Mouse (Mus musculus) liver, embryonic 12.5 days (tissue): Measurements from ENCODE around the gene Hoxa3. TPM values are rescaled to one million over a fixed set of nuclear protein-coding genes. Genes with fewer than 3 reads are reported as not detected.
A peak's percentile ranks its signal among the peaks of the same experiment; 100 is the strongest.

Experiments
- ATAC-seq: fragments of 200-750 bp; cut with Nextera tagmentation; 2 replicates; pipeline ENCODE4 v1.8.0; 2017; ENCODE audit warnings: moderate number of reproducible peaks, mild to moderate bottlenecking, moderate library complexity
- H3K27ac ChIP-seq: fragments of 300-500 bp; sonication (generic); 2 replicates; pipeline ENCODE4 v1.5.1; 2016; ENCODE audit warnings: mild to moderate bottlenecking
- H3K27me3 ChIP-seq: fragments of 300-500 bp; sonication (generic); replicated peaks from 2 replicates; pipeline ENCODE4 v1.6.1; 2016; ENCODE audit warnings: mild to moderate bottlenecking, moderate library complexity
- H3K36me3 ChIP-seq: fragments of 300-500 bp; sonication (generic); 2 replicates; pipeline ENCODE4 v1.6.1; 2016; ENCODE audit warnings: mild to moderate bottlenecking, moderate library complexity
- H3K4me1 ChIP-seq: fragments of 300-500 bp; sonication (generic); 2 replicates; pipeline ENCODE4 v1.6.1; 2016
- H3K4me2 ChIP-seq: fragments of 300-500 bp; sonication (generic); 2 replicates; pipeline ENCODE4 v1.6.1; 2016; ENCODE audit warnings: mild to moderate bottlenecking, moderate library complexity
- H3K4me3 ChIP-seq: fragments of 300-500 bp; sonication (generic); 2 replicates; pipeline ENCODE4 v1.5.1; 2016; ENCODE audit warnings: mild to moderate bottlenecking, moderate library complexity
- H3K9ac ChIP-seq: fragments of 300-500 bp; sonication (generic); 2 replicates; pipeline ENCODE4 v1.6.1; 2016; ENCODE audit warnings: mild to moderate bottlenecking, moderate library complexity
- H3K9me3 ChIP-seq: fragments of 300-500 bp; sonication (generic); replicated peaks from 2 replicates; pipeline ENCODE4 v1.6.1; 2016; ENCODE audit warnings: mild to moderate bottlenecking, moderate library complexity
- WGBS: fragments of 180-500 bp; shearing (Covaris S2); methylation state at CpG from one replicate; pipeline ENCODE4 v1.1.7; 2016; ENCODE audit not compliant: insufficient replicate concordance; 5-methylcytosine and 5-hydroxymethylcytosine counted together
- polyA plus RNA-seq: library from polyadenylated mRNA; unstranded; fragments of >200 nt; fragmentation: Nextera tagmentation; extraction: Ambion mirVana; gene quantifications from 2 replicates; pipeline ENCODE4 v1.2.1, GENCODE M21; 2016

Gene Hoxa3
- polyA plus RNA-seq, 1 experiment from 2014 or later: 0.97 TPM

- no peaks in the 10 kb centered on the region for H3K36me3 ChIP-seq
- H3K27ac ChIP-seq: no peak overlapping the region
- 20% methylated on average over 32 of the region's 32 CpGs for WGBS
- H3K4me2 ChIP-seq: no peak overlapping the region
- H3K4me1 ChIP-seq: peaks cover 17% of the 10 kb centered on the region
- ATAC-seq: no peak
- H3K9me3 ChIP-seq: no peaks in the 10 kb centered on the region
- H3K9ac ChIP-seq: no peak overlapping the region
- H3K27me3 ChIP-seq: peaks cover 100% of the 10 kb centered on the region
- no peak overlapping the region for H3K4me3 ChIP-seq
These were observed 7.1 kb upstream of the Hoxa3 start for GRCm38 (mm10) chr6:52220003-52220864.

GRCm38 (mm10) chr6:52219234-52219942, 6.3 kb upstream of the Hoxa3 start:
- Histone ChIP-seq H3K4me3 (no peak overlapping the region), H3K9me3 (no peaks in the 10 kb centered on the region), H3K27me3 (peaks cover 100% of the 10 kb centered on the region), H3K4me1 (peaks cover 17% of the 10 kb centered on the region), H3K36me3 (no peaks in the 10 kb centered on the region), H3K9ac (no peak overlapping the region), H3K4me2 (no peak overlapping the region), H3K27ac (no peak overlapping the region)
- 30% methylated on average over 9 of the region's 9 CpGs for WGBS
- no peak for ATAC-seq

DNA sequence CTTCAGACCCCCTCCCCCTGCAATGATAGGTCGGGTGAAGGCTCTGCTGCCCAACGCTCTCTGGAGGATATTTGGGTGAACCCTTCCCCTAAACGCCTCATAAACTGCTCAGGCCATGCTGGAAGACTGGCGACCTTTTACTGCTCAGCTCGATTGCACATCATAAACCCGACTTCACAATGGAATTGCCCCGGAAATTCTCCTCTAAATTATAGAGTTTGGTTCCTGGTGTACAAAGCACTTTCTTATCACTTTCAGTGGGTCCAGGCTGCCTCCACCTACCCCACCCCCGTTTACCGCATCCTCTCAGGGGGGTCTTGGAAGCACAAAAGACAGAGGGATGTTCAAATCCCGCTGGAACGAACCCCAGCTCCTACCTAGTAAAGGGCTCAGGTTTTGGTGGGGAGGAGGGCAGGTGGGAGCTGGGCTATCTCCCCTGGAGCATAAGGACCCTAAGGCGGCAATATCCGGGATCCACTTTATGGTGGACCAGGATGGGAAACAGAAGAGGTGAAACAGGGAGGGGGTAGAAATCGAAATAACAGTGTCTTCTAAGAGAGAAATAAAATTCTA, 5.6 kb upstream of the Hoxa3 start:
- 9% methylated on average over 14 of the region's 14 CpGs for WGBS
- Histone ChIP-seq H3K4me3 (no peak overlapping the region), H3K27ac (no peak overlapping the region), H3K9me3 (no peaks in the 10 kb centered on the region), H3K9ac (no peak overlapping the region), H3K4me2 (no peak overlapping the region), H3K4me1 (peaks cover 17% of the 10 kb centered on the region), H3K36me3 (no peaks in the 10 kb centered on the region), H3K27me3 (peaks cover 100% of the 10 kb centered on the region)
- no peak for ATAC-seq

DNA sequence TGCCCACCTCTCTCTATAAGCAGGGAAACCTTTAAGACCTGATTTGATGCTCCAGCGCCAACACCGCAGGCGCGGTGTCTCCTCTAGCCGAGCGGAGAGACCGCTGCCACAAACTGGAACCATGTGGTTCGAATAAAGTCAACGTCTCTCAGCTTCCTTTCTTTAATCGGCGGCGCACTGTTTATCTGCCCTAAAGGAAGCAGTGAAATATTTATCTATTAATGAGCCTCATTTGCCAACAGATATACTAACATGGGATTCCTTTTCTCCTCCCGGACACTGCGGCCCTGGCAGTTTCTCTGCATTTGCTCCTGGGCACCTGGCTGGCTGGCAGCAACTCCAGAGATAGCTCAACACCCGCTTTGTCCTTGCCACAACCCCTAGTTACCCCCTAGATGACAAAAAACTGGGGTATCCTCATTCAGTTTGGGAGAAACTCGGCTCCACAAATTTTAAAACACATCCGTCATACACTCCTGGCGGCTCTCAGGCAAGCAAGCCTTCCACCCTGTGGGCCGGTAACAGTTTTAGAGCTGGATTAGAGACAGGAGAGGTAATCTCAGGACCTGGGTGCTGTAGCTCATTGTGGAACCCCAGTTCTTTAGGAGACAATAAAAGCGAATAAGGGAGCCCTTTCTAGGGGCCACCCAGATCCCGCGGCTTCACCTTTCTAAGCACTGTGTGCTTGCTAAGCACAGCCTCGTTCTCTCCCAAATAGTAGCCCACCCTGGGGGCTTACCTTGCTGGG, 4.9 kb upstream of the Hoxa3 start:
- 7% methylated on average over 23 of the region's 23 CpGs for WGBS
- H3K4me1 ChIP-seq: peaks cover 17% of the 10 kb centered on the region
- peaks cover 100% of the 10 kb centered on the region for H3K27me3 ChIP-seq
- no peak for ATAC-seq
- no peaks in the 10 kb centered on the region for H3K9me3 ChIP-seq
- H3K4me3 ChIP-seq: no peak overlapping the region
- peak overlapping the region; percentile 51 for H3K4me2 ChIP-seq
- no peak overlapping the region for H3K9ac ChIP-seq
- H3K27ac ChIP-seq: no peak overlapping the region
- no peaks in the 10 kb centered on the region for H3K36me3 ChIP-seq

DNA sequence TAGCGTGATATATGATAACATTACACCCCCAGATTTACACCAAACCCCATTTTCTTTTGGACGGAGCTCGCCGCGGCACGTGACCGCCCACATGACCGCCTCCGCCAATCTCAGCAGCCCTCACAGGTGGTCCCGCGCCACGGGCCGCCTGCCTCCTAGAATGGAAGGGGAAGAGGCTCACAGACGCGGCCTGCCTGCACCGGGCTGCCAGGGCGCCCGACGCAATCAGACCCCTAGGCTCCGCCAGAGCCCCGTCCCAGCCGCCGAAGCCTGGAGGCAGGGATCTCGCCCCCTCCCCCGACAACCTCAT, 4.3 kb upstream of the Hoxa3 start:
- Histone ChIP-seq H3K4me2 (peak overlapping the region; percentile 51), H3K36me3 (no peaks in the 10 kb centered on the region), H3K27ac (no peak overlapping the region), H3K9ac (no peak overlapping the region), H3K4me3 (peak overlapping the region; percentile 32), H3K4me1 (peaks cover 20% of the 10 kb centered on the region), H3K27me3 (peaks cover 100% of the 10 kb centered on the region), H3K9me3 (no peaks in the 10 kb centered on the region)
- whole genome bisulfite sequencing: under 1% methylated on average over 25 of the region's 25 CpGs
- ATAC-seq: no peak

DNA sequence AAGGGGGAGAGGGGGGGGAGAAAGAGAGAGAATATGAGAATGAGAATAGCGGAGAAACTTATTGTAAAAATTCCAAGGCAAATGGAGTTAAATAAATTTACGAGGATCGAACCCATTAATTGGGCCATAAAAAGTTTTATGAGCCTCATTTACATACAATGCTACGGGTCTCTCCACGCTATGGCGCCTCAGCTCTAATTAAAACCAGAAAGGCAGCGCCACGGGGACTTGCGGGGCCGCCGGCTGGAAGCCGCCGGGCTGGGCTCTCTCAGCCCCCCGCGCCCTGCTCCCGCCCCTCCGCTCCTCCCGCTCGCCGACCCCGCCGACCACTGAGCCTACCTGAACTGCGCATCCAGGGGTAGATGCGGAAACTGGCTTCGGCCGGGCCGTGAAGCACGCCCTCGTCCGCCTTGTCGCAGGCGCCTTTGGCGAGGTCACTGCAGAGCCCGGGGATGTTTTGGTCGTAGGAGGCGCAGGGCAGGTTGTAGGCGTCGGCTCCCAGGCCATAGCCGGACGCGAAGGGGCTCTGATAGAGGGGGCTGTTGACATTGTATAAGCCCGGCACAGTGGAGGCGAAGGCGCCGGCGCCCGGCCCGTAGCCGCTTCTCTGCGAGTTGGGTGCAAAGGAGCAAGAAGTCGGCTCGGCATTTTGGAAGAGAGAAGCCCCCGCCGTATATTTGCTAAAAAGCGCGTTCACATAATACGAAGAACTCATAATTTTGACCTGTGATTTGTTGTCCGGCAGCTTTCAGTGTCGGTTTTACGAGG, 3.7 kb upstream of the Hoxa3 start:
- peak overlapping the region; percentile 32 for H3K4me3 ChIP-seq
- H3K27me3 ChIP-seq: peaks cover 100% of the 10 kb centered on the region
- H3K4me1 ChIP-seq: peaks cover 21% of the 10 kb centered on the region
- peak overlapping the region; percentile 51 for H3K4me2 ChIP-seq
- no peak for ATAC-seq
- no peak overlapping the region for H3K9ac ChIP-seq
- H3K9me3 ChIP-seq: no peaks in the 10 kb centered on the region
- no peaks in the 10 kb centered on the region for H3K36me3 ChIP-seq
- no peak overlapping the region for H3K27ac ChIP-seq
- WGBS: 2% methylated on average over 60 of the region's 60 CpGs

DNA sequence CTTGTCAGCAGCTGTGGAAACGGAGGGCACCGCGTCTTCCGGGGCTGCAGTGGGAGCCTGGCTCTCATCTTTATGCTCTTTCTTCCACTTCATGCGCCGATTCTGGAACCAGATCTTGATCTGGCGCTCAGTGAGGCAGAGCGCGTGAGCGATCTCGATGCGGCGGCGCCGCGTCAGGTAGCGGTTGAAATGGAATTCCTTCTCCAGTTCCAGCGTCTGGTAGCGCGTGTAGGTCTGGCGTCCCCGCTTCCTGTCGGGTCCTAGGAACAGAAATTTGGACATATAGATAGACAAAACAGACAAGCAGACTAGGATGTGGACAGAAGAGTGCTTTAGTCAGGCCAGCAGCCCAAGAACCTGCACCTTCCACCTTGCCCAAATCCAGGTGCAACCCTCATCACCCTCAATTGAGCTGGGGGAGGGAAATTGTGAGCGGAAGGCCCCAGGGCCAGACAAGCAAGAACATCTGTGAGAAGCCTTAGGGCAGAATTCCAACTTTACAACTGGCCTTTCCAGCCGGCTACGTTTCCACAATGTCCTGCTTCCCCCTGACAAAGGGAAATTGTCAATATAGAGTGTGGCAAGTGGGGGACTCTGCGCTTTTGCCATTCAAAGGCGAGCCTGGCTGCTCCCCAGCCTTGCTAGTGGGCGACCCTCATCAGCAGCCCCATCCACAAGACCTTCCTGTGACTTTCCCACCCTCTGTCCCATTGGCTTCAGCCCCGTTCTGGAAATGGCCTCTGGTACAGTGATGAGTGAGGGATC, 2.8 kb upstream of the Hoxa3 start:
- no peak overlapping the region for H3K9ac ChIP-seq
- WGBS: 4% methylated on average over 30 of the region's 30 CpGs
- H3K9me3 ChIP-seq: no peaks in the 10 kb centered on the region
- no peak overlapping the region for H3K4me3 ChIP-seq
- ATAC-seq: no peak
- peaks cover 15% of the 10 kb centered on the region for H3K4me1 ChIP-seq
- no peaks in the 10 kb centered on the region for H3K36me3 ChIP-seq
- H3K4me2 ChIP-seq: peak overlapping the region; percentile 22; the same call in 1 of the 2 replicates
- H3K27me3 ChIP-seq: peaks cover 100% of the 10 kb centered on the region
- H3K27ac ChIP-seq: no peak overlapping the region

GRCm38 (mm10) chr6:52215070-52215469, 1.9 kb upstream of the Hoxa3 start:
- Histone ChIP-seq H3K9me3 (no peaks in the 10 kb centered on the region), H3K9ac (no peak overlapping the region), H3K36me3 (no peaks in the 10 kb centered on the region), H3K4me3 (no peak overlapping the region), H3K27ac (no peak overlapping the region), H3K4me1 (peaks cover 15% of the 10 kb centered on the region), H3K27me3 (peaks cover 100% of the 10 kb centered on the region), H3K4me2 (no peak overlapping the region)
- WGBS: 11% methylated on average over 3 of the region's 3 CpGs
- no peak for ATAC-seq

GRCm38 (mm10) chr6:52214271-52214670, 1.1 kb upstream of the Hoxa3 start:
- H3K4me2 ChIP-seq: no peak overlapping the region
- no peak overlapping the region for H3K9ac ChIP-seq

GRCm38 (mm10) chr6:52212556-52213118, 499 bp downstream of the Hoxa3 start:
- H3K36me3 ChIP-seq: no peaks in the 10 kb centered on the region
- peaks cover 15% of the 10 kb centered on the region for H3K4me1 ChIP-seq
- peak overlapping the region; percentile 34 for H3K4me3 ChIP-seq
- H3K9me3 ChIP-seq: no peaks in the 10 kb centered on the region
- 1% methylated on average over 22 of the region's 22 CpGs for WGBS
- H3K9ac ChIP-seq: no peak overlapping the region
- ATAC-seq: no peak
- no peak overlapping the region for H3K27ac ChIP-seq
- H3K4me2 ChIP-seq: peak overlapping the region; percentile 52
- H3K27me3 ChIP-seq: peaks cover 100% of the 10 kb centered on the region

More at GRCm38 (mm10) chr6:52214271-52214670, 1.1 kb upstream of the Hoxa3 start:
- Histone ChIP-seq H3K27ac (no peak overlapping the region), H3K4me1 (peaks cover 15% of the 10 kb centered on the region), H3K27me3 (peaks cover 100% of the 10 kb centered on the region), H3K36me3 (no peaks in the 10 kb centered on the region), H3K9me3 (no peaks in the 10 kb centered on the region), H3K4me3 (no peak overlapping the region)
- ATAC-seq: no peak
- 12% methylated on average over 5 of the region's 5 CpGs for WGBS
